Mouse (Mus musculus) heart, postnatal 0 days (tissue): Measurements from ENCODE around the gene Il17rd. TPM values are rescaled to one million over a fixed set of nuclear protein-coding genes. Genes with fewer than 3 reads are reported as not detected.

Experiments used
- ATAC-seq: fragments of 200-750 bp; cut with Nextera tagmentation; 2 replicates; pipeline ENCODE4 v1.8.0; 2017; ENCODE audit warnings: low read depth, moderate number of reproducible peaks, moderate library complexity; ENCODE audit not compliant: insufficient read depth
- DNase-seq: peaks from one replicate; pipeline ENCODE4 v3.0.0-alpha.2; 2016; ENCODE audit warnings: low spot score
- H3K27ac ChIP-seq: fragments of 300-500 bp; sonication (generic); 2 replicates; pipeline ENCODE4 v1.5.1; 2014; ENCODE audit warnings: low read depth, mild to moderate bottlenecking
- H3K27me3 ChIP-seq: fragments of 300-500 bp; sonication (generic); 2 replicates; pipeline ENCODE4 v1.6.1; 2014; ENCODE audit warnings: low read length, mixed read lengths; ENCODE audit not compliant: control insufficient read depth, insufficient read depth
- H3K36me3 ChIP-seq: fragments of 300-500 bp; sonication (generic); replicated peaks from 2 replicates; pipeline ENCODE4 v1.6.1; 2014; ENCODE audit warnings: low read length, mixed read lengths; ENCODE audit not compliant: control insufficient read depth, insufficient read depth
- H3K4me1 ChIP-seq: fragments of 300-500 bp; sonication (generic); 2 replicates; pipeline ENCODE4 v1.6.1; 2014; ENCODE audit warnings: antibody characterized with exemption; ENCODE audit not compliant: control insufficient read depth, insufficient read depth
- H3K4me2 ChIP-seq: fragments of 300-500 bp; sonication (generic); 2 replicates; pipeline ENCODE4 v1.6.1; 2014; ENCODE audit warnings: low read depth, mild to moderate bottlenecking, low read length, moderate library complexity
- H3K4me3 ChIP-seq: fragments of 300-500 bp; sonication (generic); 2 replicates; pipeline ENCODE4 v1.5.1; 2014; ENCODE audit warnings: low read depth, low read length
- H3K9ac ChIP-seq: fragments of 300-500 bp; sonication (generic); replicated peaks from 2 replicates; pipeline ENCODE4 v1.6.1; 2014; ENCODE audit warnings: low read depth, low read length, mixed read lengths
- H3K9me3 ChIP-seq: fragments of 300-500 bp; sonication (generic); replicated peaks from 2 replicates; pipeline ENCODE4 v1.6.1; 2016; ENCODE audit warnings: low read length; ENCODE audit not compliant: control insufficient read depth
- CTCF ChIP-seq: IDR thresholded peaks from 2 replicates; pipeline ENCODE4 v1.5.1; 2016; ENCODE audit warnings: antibody characterized with exemption, control low read depth, low read depth
- EP300 ChIP-seq: IDR thresholded peaks from 2 replicates; pipeline ENCODE4 v1.6.1; 2016; ENCODE audit warnings: antibody characterized with exemption, low read depth
- WGBS: fragments of 180-500 bp; shearing (Covaris S2); extraction: QIAGEN DNeasy Blood & Tissue Kit; methylation state at CpG from one replicate; pipeline ENCODE4 v1.1.7; 2014; 5-methylcytosine and 5-hydroxymethylcytosine counted together
- polyA plus RNA-seq: library from polyadenylated mRNA; unstranded; fragments of >200 nt; fragmentation: Nextera tagmentation; extraction: Ambion mirVana; gene quantifications from 2 replicates; pipeline ENCODE4 v1.2.1, GENCODE M21; 2015
- total RNA-seq: library from RNA; depleted of rRNA; stranded (reverse); fragments of >200 nt; gene quantifications from 2 replicates; pipeline ENCODE4 v1.2.3, GENCODE M21; 2014; ENCODE audit warnings: low replicate concordance

Gene Il17rd
- total and polyA plus RNA-seq, 2 experiments from 2014 or later = 0.63 to 4.2 TPM

- H3K9ac ChIP-seq = no peak overlapping the region
- H3K27me3 ChIP-seq = no peaks in the 10 kb centered on the region
- TF ChIP-seq CTCF = no peak
- TF ChIP-seq EP300 = no peak
- DNase-seq = no peak
- peak overlapping the region; percentile 10; the same call in 1 of the 2 replicates for H3K4me3 ChIP-seq
- H3K4me1 ChIP-seq = no peaks in the 10 kb centered on the region
- no peak for ATAC-seq
- no peak overlapping the region for H3K27ac ChIP-seq
- 6% methylated on average over 11 of the region's 11 CpGs for WGBS
- no peaks in the 10 kb centered on the region for H3K36me3 ChIP-seq
- peak overlapping the region; percentile 40; the same call in 1 of the 2 replicates for H3K4me2 ChIP-seq
- H3K9me3 ChIP-seq = no peaks in the 10 kb centered on the region
These were observed 38.4 kb upstream of the Il17rd start for GRCm38 (mm10) chr14:27000386-27000785.

DNA sequence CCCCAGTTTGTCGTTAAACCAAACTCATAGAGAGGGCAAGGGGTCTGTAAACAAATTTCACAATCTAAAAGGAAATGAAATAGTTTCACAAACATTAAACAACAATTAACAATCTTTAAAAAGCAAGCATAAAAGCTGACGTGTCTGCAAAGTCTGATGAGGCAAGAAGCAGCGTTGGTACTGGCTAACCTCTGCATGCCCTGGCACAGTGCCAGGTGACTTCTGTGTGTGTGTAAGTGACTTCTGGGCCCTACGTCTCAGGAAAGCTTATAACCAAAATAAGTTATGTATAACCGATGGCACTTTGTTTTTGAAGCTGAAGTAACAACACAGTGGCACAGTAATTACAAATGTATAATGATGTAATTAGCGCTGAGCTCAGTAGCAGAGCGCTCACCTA, 33.8 kb upstream of the Il17rd start:
- no peak overlapping the region for H3K27ac ChIP-seq
- no peak for TF ChIP-seq EP300
- TF ChIP-seq CTCF = no peak
- WGBS = 64% methylated on average over 7 of the region's 7 CpGs
- no peaks in the 10 kb centered on the region for H3K36me3 ChIP-seq
- H3K9ac ChIP-seq = no peak overlapping the region
- no peaks in the 10 kb centered on the region for H3K4me1 ChIP-seq
- H3K9me3 ChIP-seq = no peaks in the 10 kb centered on the region
- no peak for ATAC-seq
- H3K27me3 ChIP-seq = no peaks in the 10 kb centered on the region
- no peak overlapping the region for H3K4me3 ChIP-seq
- no peak overlapping the region for H3K4me2 ChIP-seq
- DNase-seq = no peak

GRCm38 (mm10) chr14:27005937-27006336, 32.8 kb upstream of the Il17rd start:
- no peaks in the 10 kb centered on the region for H3K9me3 ChIP-seq
- WGBS = 27% methylated on average over 6 of the region's 6 CpGs
- no peak for TF ChIP-seq CTCF
- TF ChIP-seq EP300 = no peak
- H3K27ac ChIP-seq = no peak overlapping the region
- H3K4me1 ChIP-seq = no peaks in the 10 kb centered on the region
- DNase-seq = no peak
- H3K4me3 ChIP-seq = no peak overlapping the region
- no peak for ATAC-seq
- H3K4me2 ChIP-seq = no peak overlapping the region
- H3K9ac ChIP-seq = no peak overlapping the region
- no peaks in the 10 kb centered on the region for H3K36me3 ChIP-seq
- H3K27me3 ChIP-seq = no peaks in the 10 kb centered on the region

GRCm38 (mm10) chr14:27011561-27011960, 27.2 kb upstream of the Il17rd start:
- no peak for DNase-seq
- WGBS = 77% methylated on average over 5 of the region's 5 CpGs
- TF ChIP-seq EP300 = no peak

DNA sequence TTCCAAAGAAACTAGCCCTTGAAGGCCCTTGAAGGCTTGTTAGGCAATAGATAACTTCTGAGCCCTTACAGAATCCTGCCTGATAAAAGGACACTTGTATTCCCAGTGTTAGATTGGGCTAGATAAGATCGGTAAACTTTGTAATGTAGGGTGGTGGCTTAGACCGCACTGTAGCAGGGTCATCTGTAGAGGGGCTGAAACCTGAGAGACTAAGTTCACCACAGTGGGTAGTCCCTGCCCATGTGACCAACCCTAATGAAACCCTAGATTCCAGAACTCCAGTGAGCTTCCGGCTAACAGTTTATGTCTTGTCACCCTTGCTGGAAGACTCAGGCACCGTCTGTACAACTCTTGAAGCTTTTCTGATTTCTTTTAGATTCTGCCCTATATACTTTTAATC, 25.1 kb upstream of the Il17rd start:
- Histone ChIP-seq H3K9me3 (no peaks in the 10 kb centered on the region), H3K9ac (no peak overlapping the region), H3K4me2 (no peak overlapping the region), H3K36me3 (no peaks in the 10 kb centered on the region), H3K4me3 (no peak overlapping the region), H3K27me3 (no peaks in the 10 kb centered on the region), H3K27ac (no peak overlapping the region), H3K4me1 (no peaks in the 10 kb centered on the region)
- WGBS = 42% methylated on average over 4 of the region's 4 CpGs
- DNase-seq = no peak
- no peak for TF ChIP-seq CTCF
- TF ChIP-seq EP300 = no peak
- ATAC-seq = no peak

More at GRCm38 (mm10) chr14:27011561-27011960, 27.2 kb upstream of the Il17rd start:
- H3K9ac ChIP-seq = no peak overlapping the region
- no peak overlapping the region for H3K4me2 ChIP-seq
- H3K27ac ChIP-seq = no peak overlapping the region
- H3K27me3 ChIP-seq = no peaks in the 10 kb centered on the region
- H3K4me3 ChIP-seq = no peak overlapping the region
- no peaks in the 10 kb centered on the region for H3K36me3 ChIP-seq
- ATAC-seq = no peak
- no peaks in the 10 kb centered on the region for H3K9me3 ChIP-seq
- no peaks in the 10 kb centered on the region for H3K4me1 ChIP-seq

GRCm38 (mm10) chr14:27017936-27018335, 20.8 kb upstream of the Il17rd start:
- Histone ChIP-seq H3K4me2 (no peak overlapping the region), H3K9me3 (no peaks in the 10 kb centered on the region), H3K9ac (no peak overlapping the region), H3K27ac (no peak overlapping the region), H3K4me1 (no peaks in the 10 kb centered on the region), H3K4me3 (no peak overlapping the region), H3K27me3 (no peaks in the 10 kb centered on the region), H3K36me3 (no peaks in the 10 kb centered on the region)
- ATAC-seq = no peak
- DNase-seq = no peak
- WGBS = 85% methylated on average over 2 of the region's 2 CpGs
- TF ChIP-seq CTCF (no peak), EP300 (no peak)
